Mouse (Mus musculus) midbrain, embryonic 13.5 days (tissue): ENCODE measurements around the gene Scaper. TPM values are rescaled to one million over a fixed set of nuclear protein-coding genes. Genes with fewer than 3 reads are reported as not detected.

ENCODE experiments used
- ATAC-seq: fragments of 200-750 bp; cut with Nextera tagmentation; 2 replicates; pipeline ENCODE4 v1.8.0; 2017; ENCODE audit warnings: mild to moderate bottlenecking, moderate TSS enrichment, moderate library complexity
- H3K27ac ChIP-seq: fragments of 300-500 bp; sonication (generic); 2 replicates; pipeline ENCODE4 v1.5.1; 2015; ENCODE audit warnings: inconsistent platforms, mild to moderate bottlenecking, moderate library complexity
- H3K27me3 ChIP-seq: fragments of 300-500 bp; sonication (generic); 2 replicates; pipeline ENCODE4 v1.6.1; 2015; ENCODE audit warnings: mild to moderate bottlenecking, inconsistent platforms
- H3K36me3 ChIP-seq: fragments of 300-500 bp; sonication (generic); 2 replicates; pipeline ENCODE4 v1.6.1; 2015; ENCODE audit warnings: mild to moderate bottlenecking, inconsistent platforms
- H3K4me1 ChIP-seq: fragments of 300-500 bp; sonication (generic); replicated peaks from 2 replicates; pipeline ENCODE4 v1.6.1; 2015; ENCODE audit warnings: inconsistent platforms
- H3K4me2 ChIP-seq: fragments of 300-500 bp; sonication (generic); replicated peaks from 2 replicates; pipeline ENCODE4 v1.6.1; 2015; ENCODE audit warnings: moderate library complexity, mild to moderate bottlenecking, inconsistent platforms
- H3K4me3 ChIP-seq: fragments of 300-500 bp; sonication (generic); replicated peaks from 2 replicates; pipeline ENCODE4 v1.5.1; 2015; ENCODE audit warnings: mild to moderate bottlenecking, inconsistent platforms
- H3K9ac ChIP-seq: fragments of 300-500 bp; sonication (generic); replicated peaks from 2 replicates; pipeline ENCODE4 v1.6.1; 2015; ENCODE audit warnings: mild to moderate bottlenecking, inconsistent platforms
- H3K9me3 ChIP-seq: fragments of 300-500 bp; sonication (generic); 2 replicates; pipeline ENCODE4 v1.6.1; 2016; ENCODE audit warnings: mild to moderate bottlenecking, inconsistent platforms
- WGBS: fragments of 180-500 bp; shearing (Covaris S2); methylation state at CpG from one replicate; pipeline ENCODE4 v1.1.7; 2015; 5-methylcytosine and 5-hydroxymethylcytosine counted together
- polyA plus RNA-seq: library from polyadenylated mRNA; unstranded; fragments of >200 nt; fragmentation: Nextera tagmentation; extraction: Ambion mirVana; gene quantifications from 2 replicates; pipeline ENCODE4 v1.2.1, GENCODE M21; 2015

Scaper gene
- polyA plus RNA-seq, 1 experiment from 2014 or later: 38.6 TPM

GRCm38 (mm10) chr9:55544861-55545555 lies 392.9 kb downstream of the Scaper start:
- Histone ChIP-seq H3K9me3 (no peaks in the 10 kb centered on the region), H3K27ac (no peak overlapping the region), H3K36me3 (no peaks in the 10 kb centered on the region), H3K9ac (no peak overlapping the region), H3K27me3 (peaks cover 99% of the 10 kb centered on the region), H3K4me1 (peaks cover 49% of the 10 kb centered on the region), H3K4me2 (no peak overlapping the region), H3K4me3 (no peak overlapping the region)
- no peak for ATAC-seq
- under 1% methylated on average over 30 of the region's 30 CpGs for WGBS

- WGBS: under 1% methylated on average over 46 of the region's 46 CpGs
- Histone ChIP-seq H3K4me3 (peak overlapping the region; percentile 21), H3K27me3 (peaks cover 99% of the 10 kb centered on the region), H3K36me3 (no peaks in the 10 kb centered on the region), H3K27ac (no peak overlapping the region), H3K9ac (no peak overlapping the region), H3K4me2 (peak overlapping the region; percentile 39), H3K9me3 (no peaks in the 10 kb centered on the region), H3K4me1 (peaks cover 49% of the 10 kb centered on the region)
- no peak for ATAC-seq
Measured at GRCm38 (mm10) chr9:55543703-55544401, 394.1 kb downstream of the Scaper start.

GRCm38 (mm10) chr9:55543336-55543702 lies 394.6 kb downstream of the Scaper start:
- no peaks in the 10 kb centered on the region for H3K36me3 ChIP-seq
- H3K4me1 ChIP-seq: peaks cover 49% of the 10 kb centered on the region
- no peak for ATAC-seq
- H3K9me3 ChIP-seq: no peaks in the 10 kb centered on the region
- H3K9ac ChIP-seq: no peak overlapping the region
- no peak overlapping the region; the same call in 1 of the 2 replicates for H3K4me3 ChIP-seq
- H3K27ac ChIP-seq: no peak overlapping the region
- peaks cover 99% of the 10 kb centered on the region for H3K27me3 ChIP-seq
- WGBS: 5% methylated on average over 8 of the region's 8 CpGs
- H3K4me2 ChIP-seq: no peak overlapping the region

GRCm38 (mm10) chr9:55542366-55543325 lies 395.3 kb downstream of the Scaper start:
- H3K27ac ChIP-seq: no peak overlapping the region
- WGBS: 1% methylated on average over 59 of the region's 59 CpGs
- H3K9ac ChIP-seq: peak overlapping the region; percentile 19; the same call in 1 of the 2 replicates

GRCm38 (mm10) chr9:55541681-55542365 lies 396.1 kb downstream of the Scaper start:
- Histone ChIP-seq H3K36me3 (no peaks in the 10 kb centered on the region), H3K9me3 (no peaks in the 10 kb centered on the region), H3K4me3 (peak overlapping the region; percentile 43), H3K27me3 (peaks cover 99% of the 10 kb centered on the region), H3K27ac (no peak overlapping the region), H3K9ac (peak overlapping the region; percentile 19; the same call in 1 of the 2 replicates), H3K4me1 (peaks cover 49% of the 10 kb centered on the region), H3K4me2 (peak overlapping the region; percentile 63)
- WGBS: 1% methylated on average over 59 of the region's 59 CpGs
- ATAC-seq: no peak

More at GRCm38 (mm10) chr9:55542366-55543325, 395.3 kb downstream of the Scaper start:
- Histone ChIP-seq H3K4me3 (peak overlapping the region; percentile 43), H3K9me3 (no peaks in the 10 kb centered on the region), H3K4me1 (peaks cover 49% of the 10 kb centered on the region), H3K4me2 (peak overlapping the region; percentile 63), H3K27me3 (peaks cover 99% of the 10 kb centered on the region), H3K36me3 (no peaks in the 10 kb centered on the region)
- no peak; the same call in 1 of the 2 replicates for ATAC-seq

- H3K36me3 ChIP-seq: no peaks in the 10 kb centered on the region
- peak overlapping the region; percentile 44; the same call in 1 of the 2 replicates for H3K9ac ChIP-seq
- peak; percentile 94 for ATAC-seq
- under 1% methylated on average over 28 of the region's 28 CpGs for WGBS
- H3K4me1 ChIP-seq: peaks cover 40% of the 10 kb centered on the region
- H3K9me3 ChIP-seq: no peaks in the 10 kb centered on the region
- peak overlapping the region; percentile 43 for H3K4me3 ChIP-seq
- peak overlapping the region; percentile 63 for H3K4me2 ChIP-seq
- H3K27ac ChIP-seq: no peak overlapping the region
- peaks cover 98% of the 10 kb centered on the region for H3K27me3 ChIP-seq
Measured at GRCm38 (mm10) chr9:55540888-55541287, 397.0 kb downstream of the Scaper start.

- H3K9ac ChIP-seq: peak overlapping the region; percentile 44; the same call in 1 of the 2 replicates
- H3K36me3 ChIP-seq: no peaks in the 10 kb centered on the region
- no peak overlapping the region for H3K27ac ChIP-seq
- peaks cover 40% of the 10 kb centered on the region for H3K4me1 ChIP-seq
- H3K27me3 ChIP-seq: peaks cover 93% of the 10 kb centered on the region
- H3K4me3 ChIP-seq: peak overlapping the region; percentile 43
- no peaks in the 10 kb centered on the region for H3K9me3 ChIP-seq
- 0 out of 2 replicates have a peak, but pooled peaks have one; percentile 18 for ATAC-seq
- WGBS: 0% methylated on average over 12 of the region's 12 CpGs
- peak overlapping the region; percentile 63 for H3K4me2 ChIP-seq
Measured at GRCm38 (mm10) chr9:55540391-55540770, 397.5 kb downstream of the Scaper start.

- Histone ChIP-seq H3K9me3 (no peaks in the 10 kb centered on the region), H3K27ac (no peak overlapping the region), H3K36me3 (no peaks in the 10 kb centered on the region), H3K4me2 (peak overlapping the region; percentile 63), H3K9ac (no peak overlapping the region), H3K27me3 (peaks cover 87% of the 10 kb centered on the region), H3K4me3 (peak overlapping the region; percentile 43), H3K4me1 (peaks cover 34% of the 10 kb centered on the region)
- no peak for ATAC-seq
- 2% methylated on average over 31 of the region's 31 CpGs for WGBS
Measured at GRCm38 (mm10) chr9:55539661-55540390, 398.1 kb downstream of the Scaper start.

- Histone ChIP-seq H3K27me3 (peaks cover 79% of the 10 kb centered on the region), H3K4me3 (no peak overlapping the region), H3K27ac (no peak overlapping the region), H3K4me2 (no peak overlapping the region), H3K4me1 (peaks cover 26% of the 10 kb centered on the region), H3K9me3 (no peaks in the 10 kb centered on the region), H3K9ac (no peak overlapping the region), H3K36me3 (no peaks in the 10 kb centered on the region)
- WGBS: 0% methylated on average over 1 of the region's 1 CpGs
- ATAC-seq: no peak
Measured at GRCm38 (mm10) chr9:55539006-55539405, 398.9 kb downstream of the Scaper start.

GRCm38 (mm10) chr9:55538377-55538776 lies 399.5 kb downstream of the Scaper start, which contains the start of gene Isl2:
Gene Isl2 (plus strand): TSS chr9:55538672.
- WGBS: 6% methylated on average over 4 of the region's 4 CpGs
- Histone ChIP-seq H3K27ac (no peak within 1 kb of the TSS), H3K9me3 (no peaks in the 10 kb centered on the region), H3K4me3 (peak within 1 kb of the TSS; percentile 43; the same call in 1 of the 2 replicates), H3K4me2 (no peak within 1 kb of the TSS), H3K27me3 (peaks cover 74% of the 10 kb centered on the region), H3K9ac (no peak within 1 kb of the TSS), H3K4me1 (peaks cover 24% of the 10 kb centered on the region), H3K36me3 (no peaks in the 10 kb centered on the region)
- ATAC-seq: no peak
